Mouse (Mus musculus) liver, embryonic 16.5 days (tissue): ENCODE measurements at regions not wholly inside any gene's neighbourhood (a gene's known extent, or its start where the extent isn't known, plus 50 kb on each side); places are given as distances from the start of the nearest gene placed in this dataset.

ENCODE experiments used
- ATAC-seq: fragments of 200-750 bp; cut with Nextera tagmentation; 2 replicates; pipeline ENCODE4 v1.8.0; 2017; ENCODE audit warnings: low read depth, mild to moderate bottlenecking, moderate number of reproducible peaks, moderate library complexity
- H3K27ac ChIP-seq: fragments of 300-500 bp; sonication (generic); 2 replicates; pipeline ENCODE4 v1.5.1; 2014; ENCODE audit warnings: mild to moderate bottlenecking, low read length
- H3K27me3 ChIP-seq: fragments of 300-500 bp; sonication (generic); 2 replicates; pipeline ENCODE4 v1.6.1; 2014; ENCODE audit warnings: low read depth, low read length, mixed read lengths; ENCODE audit not compliant: control insufficient read depth, insufficient read depth
- H3K36me3 ChIP-seq: fragments of 300-500 bp; sonication (generic); 2 replicates; pipeline ENCODE4 v1.6.1; 2014; ENCODE audit warnings: mild to moderate bottlenecking; ENCODE audit not compliant: control insufficient read depth, insufficient read depth
- H3K4me1 ChIP-seq: fragments of 300-500 bp; sonication (generic); 2 replicates; pipeline ENCODE4 v1.6.1; 2014; ENCODE audit warnings: low read depth, low read length, mixed read lengths; ENCODE audit not compliant: control insufficient read depth
- H3K4me2 ChIP-seq: fragments of 300-500 bp; sonication (generic); 2 replicates; pipeline ENCODE4 v1.6.1; 2014; ENCODE audit warnings: low read depth, low read length, mixed read lengths
- H3K4me3 ChIP-seq: fragments of 300-500 bp; sonication (generic); 2 replicates; pipeline ENCODE4 v1.5.1; 2014; ENCODE audit warnings: low read depth, mild to moderate bottlenecking, low read length
- H3K9ac ChIP-seq: fragments of 300-500 bp; sonication (generic); 2 replicates; pipeline ENCODE4 v1.6.1; 2014; ENCODE audit warnings: low read depth, low read length
- H3K9me3 ChIP-seq: fragments of 300-500 bp; sonication (generic); replicated peaks from 2 replicates; pipeline ENCODE4 v1.6.1; 2016; ENCODE audit warnings: low read length; ENCODE audit not compliant: control insufficient read depth
- WGBS: fragments of 180-500 bp; shearing (Covaris S2); extraction: QIAGEN DNeasy Blood & Tissue Kit; methylation state at CpG from one replicate; pipeline ENCODE4 v1.1.7; 2014; ENCODE audit not compliant: insufficient replicate concordance; 5-methylcytosine and 5-hydroxymethylcytosine counted together

DNA sequence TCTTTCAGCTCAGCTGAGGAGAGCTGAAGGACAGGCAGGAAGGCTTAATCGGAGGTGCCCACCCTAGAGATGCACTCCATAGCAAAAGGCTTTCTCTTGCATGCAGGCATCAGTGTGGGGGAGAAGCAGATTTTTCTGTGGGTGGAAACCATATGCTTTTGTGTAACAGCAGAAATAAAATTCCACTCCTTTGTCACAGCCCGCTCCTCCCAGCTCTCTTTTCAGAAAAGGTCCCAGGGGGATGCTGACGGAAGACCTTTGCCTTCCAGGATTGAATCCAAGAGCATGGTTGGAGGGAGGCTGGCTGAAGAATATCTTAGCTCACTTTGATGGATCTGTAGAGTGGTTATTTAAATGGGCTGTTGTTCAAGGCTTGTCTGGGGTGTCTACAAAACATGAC is 336.8 kb upstream of the Map3k7 start:
- WGBS = 60% methylated on average over 3 of the region's 3 CpGs
- Histone ChIP-seq H3K27ac (no peak overlapping the region), H3K4me1 (no peaks in the 10 kb centered on the region), H3K4me3 (no peak overlapping the region), H3K27me3 (no peaks in the 10 kb centered on the region), H3K9me3 (no peaks in the 10 kb centered on the region; the same call in 1 of the 2 replicates), H3K9ac (no peak overlapping the region), H3K4me2 (no peak overlapping the region), H3K36me3 (no peaks in the 10 kb centered on the region)
- no peak for ATAC-seq

GRCm38 (mm10) chr4:31627777-31628176 is 336.1 kb upstream of the Map3k7 start:
- Histone ChIP-seq H3K4me3 (no peak overlapping the region), H3K36me3 (no peaks in the 10 kb centered on the region), H3K27me3 (no peaks in the 10 kb centered on the region), H3K4me1 (no peaks in the 10 kb centered on the region), H3K27ac (no peak overlapping the region), H3K9ac (no peak overlapping the region), H3K9me3 (no peaks in the 10 kb centered on the region; the same call in 1 of the 2 replicates), H3K4me2 (no peak overlapping the region)
- no peak for ATAC-seq
- WGBS = 82% methylated on average over 10 of the region's 10 CpGs

DNA sequence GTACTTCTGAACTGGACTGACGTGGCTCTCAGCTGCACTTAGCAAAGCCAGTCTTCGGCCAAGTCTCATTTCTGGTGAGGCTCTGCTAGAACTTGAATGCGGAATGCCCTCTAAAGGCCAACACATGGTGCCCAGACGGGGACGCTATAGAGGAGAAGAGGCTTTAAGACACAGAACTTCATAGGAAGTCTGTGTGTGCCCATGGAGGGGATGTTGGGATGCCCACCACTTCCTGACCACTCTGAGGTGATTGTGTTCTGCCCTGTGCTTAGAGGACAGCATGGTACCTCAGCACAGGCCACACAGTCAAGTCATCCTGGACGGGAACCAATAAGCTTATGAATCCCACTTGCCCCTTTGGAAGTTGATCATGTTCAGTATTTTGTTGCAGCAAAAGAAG is 325.3 kb upstream of the Map3k7 start:
- ATAC-seq = no peak
- WGBS = 67% methylated on average over 6 of the region's 6 CpGs
- no peaks in the 10 kb centered on the region for H3K36me3 ChIP-seq

DNA sequence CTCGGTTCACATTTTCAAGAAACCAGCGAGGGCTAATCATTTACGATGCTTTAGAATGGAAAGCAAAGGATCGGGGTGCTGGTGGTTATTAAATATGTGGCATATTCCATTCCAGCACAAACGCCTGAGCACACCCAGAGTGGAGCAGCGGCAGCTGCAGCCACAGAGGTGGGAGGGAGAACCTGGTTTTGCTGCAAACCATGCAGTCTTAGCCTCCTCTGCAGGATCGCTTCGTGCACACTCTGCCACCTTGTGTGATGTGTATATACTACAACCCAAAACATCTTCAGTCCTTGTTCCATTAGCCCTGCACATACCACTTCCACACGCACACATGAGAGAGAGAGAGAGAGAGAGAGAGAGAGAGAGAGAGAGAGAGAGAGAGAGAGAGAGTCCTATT is 321.7 kb upstream of the Map3k7 start:
- Histone ChIP-seq H3K9ac (no peak overlapping the region), H3K9me3 (no peaks in the 10 kb centered on the region), H3K27me3 (no peaks in the 10 kb centered on the region), H3K4me1 (no peaks in the 10 kb centered on the region), H3K36me3 (no peaks in the 10 kb centered on the region), H3K4me2 (no peak overlapping the region), H3K4me3 (no peak overlapping the region), H3K27ac (no peak overlapping the region)
- WGBS = 52% methylated on average over 9 of the region's 9 CpGs
- no peak for ATAC-seq

More for the DNA sequence above, 325.3 kb upstream of the Map3k7 start:
- no peak overlapping the region for H3K4me3 ChIP-seq
- no peak overlapping the region for H3K27ac ChIP-seq
- no peaks in the 10 kb centered on the region for H3K27me3 ChIP-seq
- H3K9me3 ChIP-seq = no peaks in the 10 kb centered on the region
- no peaks in the 10 kb centered on the region for H3K4me1 ChIP-seq
- H3K4me2 ChIP-seq = no peak overlapping the region
- no peak overlapping the region for H3K9ac ChIP-seq

DNA sequence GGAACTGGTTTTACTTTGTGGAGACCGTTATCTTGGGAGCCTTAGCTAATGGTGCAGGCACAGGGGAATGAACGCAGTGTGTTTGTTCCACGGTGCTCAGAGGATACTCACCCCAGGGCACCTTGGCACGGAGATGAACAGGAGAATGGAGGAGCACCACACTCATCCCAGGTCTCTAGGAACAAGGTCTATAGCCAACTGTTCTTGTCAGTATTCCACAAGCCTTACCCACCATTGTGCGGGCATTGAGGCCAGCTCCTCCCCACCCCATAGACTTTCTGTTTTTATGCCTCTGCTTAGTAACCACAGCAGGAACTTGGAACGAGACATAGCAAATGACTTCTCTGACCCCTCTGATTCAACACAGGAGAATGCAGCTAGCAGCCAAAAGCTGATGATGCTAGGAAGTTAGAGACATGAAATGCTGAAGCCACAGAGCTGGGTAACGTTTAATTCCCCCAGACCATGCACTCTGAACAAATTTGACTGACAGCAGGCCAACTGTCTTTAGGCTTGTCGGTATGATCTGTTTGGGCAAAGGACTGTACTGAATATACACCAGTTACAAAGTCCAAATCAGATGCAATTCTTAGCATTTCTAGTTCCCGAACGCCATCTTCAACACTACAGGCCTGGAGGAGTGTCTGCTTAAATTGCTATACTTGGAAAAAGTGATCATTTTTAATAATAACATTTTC is 321.2 kb upstream of the Map3k7 start:
- 43% methylated on average over 10 of the region's 10 CpGs for WGBS
- Histone ChIP-seq H3K4me2 (no peak overlapping the region), H3K27me3 (no peaks in the 10 kb centered on the region), H3K9me3 (no peaks in the 10 kb centered on the region), H3K9ac (no peak overlapping the region), H3K27ac (no peak overlapping the region), H3K4me1 (no peaks in the 10 kb centered on the region), H3K36me3 (no peaks in the 10 kb centered on the region), H3K4me3 (no peak overlapping the region)
- ATAC-seq = no peak

DNA sequence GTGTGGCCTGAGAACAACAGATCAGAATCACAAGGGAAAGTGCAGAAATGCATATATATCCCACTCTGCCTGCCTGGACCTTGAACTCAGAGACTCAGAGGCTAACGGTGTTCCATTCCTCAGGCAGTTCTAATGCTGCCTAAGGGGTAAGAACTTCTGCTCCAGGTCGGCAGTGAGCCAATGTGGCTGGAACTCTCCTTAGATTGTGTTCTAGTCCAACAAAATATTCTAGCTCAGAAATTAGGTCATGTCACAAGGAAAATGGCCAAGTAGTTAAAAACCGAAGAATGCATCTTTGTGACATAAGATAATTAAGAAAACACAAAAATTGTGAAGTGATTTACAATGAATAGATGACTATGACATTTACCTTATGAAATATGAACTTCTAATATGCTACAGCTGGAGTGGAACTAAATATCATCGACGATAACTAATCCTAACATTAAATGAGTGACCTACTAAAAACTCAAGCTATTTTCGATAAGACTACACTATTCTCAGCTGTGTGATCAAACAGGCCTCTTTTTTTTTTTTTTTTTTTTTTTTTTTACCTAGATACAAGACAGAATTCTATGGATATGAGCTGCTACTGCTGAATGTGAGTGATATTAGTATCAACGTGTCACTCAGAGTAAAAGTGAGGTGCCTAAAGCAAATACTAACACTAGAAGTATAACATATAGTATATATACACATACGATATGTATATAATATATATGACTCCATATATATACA is 315.1 kb upstream of the Map3k7 start:
- Histone ChIP-seq H3K4me3 (no peak overlapping the region), H3K9ac (no peak overlapping the region), H3K9me3 (no peaks in the 10 kb centered on the region), H3K27me3 (no peaks in the 10 kb centered on the region), H3K36me3 (no peaks in the 10 kb centered on the region), H3K4me1 (no peaks in the 10 kb centered on the region), H3K27ac (no peak overlapping the region), H3K4me2 (no peak overlapping the region)
- WGBS = 71% methylated on average over 8 of the region's 8 CpGs
- ATAC-seq = no peak

DNA sequence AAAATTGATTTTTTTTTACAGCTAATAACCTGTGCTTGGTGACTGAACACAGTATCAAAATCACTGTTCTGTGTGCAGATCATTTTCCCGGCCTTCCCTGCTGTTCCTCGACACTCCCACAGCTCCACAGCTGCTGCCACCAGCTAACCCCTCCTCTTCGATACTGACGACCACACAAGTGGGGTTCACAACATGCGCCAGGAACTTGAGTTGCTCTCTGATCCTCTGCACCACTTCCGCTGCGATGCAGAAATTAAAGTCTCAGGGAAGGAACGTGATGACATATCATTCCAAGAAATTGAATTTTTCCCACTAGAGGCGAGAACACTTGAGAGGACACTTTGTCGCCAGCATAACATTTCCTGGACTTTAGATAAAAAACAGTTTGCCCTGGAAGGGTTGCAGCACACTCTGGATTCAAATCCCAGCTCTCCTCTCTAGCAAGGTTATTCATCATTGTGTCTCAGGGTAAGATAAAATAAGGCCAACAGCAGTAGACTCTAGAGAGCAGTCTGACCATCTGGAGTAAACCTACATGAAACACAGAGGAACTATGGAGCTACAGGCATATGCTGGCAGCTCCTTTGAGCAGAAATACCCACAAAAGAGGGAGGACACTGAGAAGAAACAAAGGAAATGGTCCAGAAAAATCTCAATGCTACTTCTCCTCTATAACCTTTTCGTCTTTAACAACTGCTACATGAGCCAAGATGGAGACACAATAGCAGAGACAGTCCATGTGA is 308.4 kb upstream of the Map3k7 start:
- Histone ChIP-seq H3K27me3 (no peaks in the 10 kb centered on the region), H3K36me3 (no peaks in the 10 kb centered on the region), H3K9ac (no peak overlapping the region), H3K4me1 (no peaks in the 10 kb centered on the region), H3K4me3 (no peak overlapping the region), H3K9me3 (no peaks in the 10 kb centered on the region), H3K4me2 (no peak overlapping the region), H3K27ac (no peak overlapping the region)
- WGBS = 66% methylated on average over 11 of the region's 11 CpGs
- no peak for ATAC-seq

DNA sequence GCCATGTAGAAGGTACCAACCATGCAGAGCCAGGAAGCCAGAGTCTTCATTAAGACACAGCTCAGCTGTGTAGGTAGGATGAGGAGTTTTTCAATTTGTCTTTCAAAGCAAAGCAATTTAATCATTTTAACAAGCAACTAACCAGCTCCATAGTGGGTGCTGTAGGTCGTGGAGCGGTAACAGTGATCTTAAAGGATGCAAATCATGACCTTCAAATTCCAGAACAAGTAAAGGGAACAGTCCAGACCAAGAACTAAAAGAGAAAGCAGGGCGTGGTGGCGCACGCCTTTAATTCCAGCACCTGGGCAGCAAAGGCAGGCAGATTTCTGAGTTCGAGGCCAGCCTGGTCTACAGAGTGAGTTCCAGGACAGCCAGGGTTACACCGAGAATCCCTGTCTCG is 307.8 kb upstream of the Map3k7 start:
- H3K9ac ChIP-seq = no peak overlapping the region
- ATAC-seq = no peak
- no peaks in the 10 kb centered on the region for H3K27me3 ChIP-seq
- no peaks in the 10 kb centered on the region for H3K9me3 ChIP-seq
- no peak overlapping the region for H3K4me3 ChIP-seq
- WGBS = 71% methylated on average over 8 of the region's 8 CpGs
- H3K4me1 ChIP-seq = no peaks in the 10 kb centered on the region
- no peaks in the 10 kb centered on the region for H3K36me3 ChIP-seq
- H3K27ac ChIP-seq = no peak overlapping the region
- H3K4me2 ChIP-seq = no peak overlapping the region

DNA sequence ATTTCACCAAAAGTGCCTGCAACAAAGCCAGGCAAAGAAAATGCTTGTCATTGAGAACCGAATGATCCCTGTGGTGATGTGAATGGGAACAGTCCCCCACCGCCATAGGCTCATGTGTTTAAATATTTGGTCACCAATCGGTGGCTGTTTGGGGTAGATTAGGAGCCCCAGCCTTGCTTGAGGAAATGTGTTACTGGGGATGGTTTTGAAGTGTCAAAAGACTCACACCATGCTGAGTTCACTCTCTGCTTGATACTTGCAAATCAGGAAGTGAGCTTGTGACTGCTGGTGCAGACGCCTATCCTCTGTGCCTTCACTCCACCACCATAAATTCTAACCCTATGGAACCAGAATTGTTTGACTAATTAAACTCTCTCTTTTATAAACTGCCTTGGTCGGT is 305.1 kb upstream of the Map3k7 start:
- Histone ChIP-seq H3K4me2 (no peak overlapping the region), H3K36me3 (no peaks in the 10 kb centered on the region), H3K9ac (no peak overlapping the region), H3K27ac (no peak overlapping the region), H3K4me3 (no peak overlapping the region), H3K9me3 (no peaks in the 10 kb centered on the region), H3K4me1 (no peaks in the 10 kb centered on the region), H3K27me3 (no peaks in the 10 kb centered on the region)
- no peak for ATAC-seq
- WGBS = 29% methylated on average over 5 of the region's 5 CpGs
